Mouse (Mus musculus) liver (tissue): ENCODE results near the gene Dlg5.
A peak's percentile ranks its signal among the peaks of the same experiment; 100 is the strongest.

ENCODE experiments used
- DNase-seq: peaks from one replicate; pipeline ENCODE4 v3.0.0-alpha.2; 2020; ENCODE audit warnings: mixed read lengths

Gene Dlg5

DNA sequence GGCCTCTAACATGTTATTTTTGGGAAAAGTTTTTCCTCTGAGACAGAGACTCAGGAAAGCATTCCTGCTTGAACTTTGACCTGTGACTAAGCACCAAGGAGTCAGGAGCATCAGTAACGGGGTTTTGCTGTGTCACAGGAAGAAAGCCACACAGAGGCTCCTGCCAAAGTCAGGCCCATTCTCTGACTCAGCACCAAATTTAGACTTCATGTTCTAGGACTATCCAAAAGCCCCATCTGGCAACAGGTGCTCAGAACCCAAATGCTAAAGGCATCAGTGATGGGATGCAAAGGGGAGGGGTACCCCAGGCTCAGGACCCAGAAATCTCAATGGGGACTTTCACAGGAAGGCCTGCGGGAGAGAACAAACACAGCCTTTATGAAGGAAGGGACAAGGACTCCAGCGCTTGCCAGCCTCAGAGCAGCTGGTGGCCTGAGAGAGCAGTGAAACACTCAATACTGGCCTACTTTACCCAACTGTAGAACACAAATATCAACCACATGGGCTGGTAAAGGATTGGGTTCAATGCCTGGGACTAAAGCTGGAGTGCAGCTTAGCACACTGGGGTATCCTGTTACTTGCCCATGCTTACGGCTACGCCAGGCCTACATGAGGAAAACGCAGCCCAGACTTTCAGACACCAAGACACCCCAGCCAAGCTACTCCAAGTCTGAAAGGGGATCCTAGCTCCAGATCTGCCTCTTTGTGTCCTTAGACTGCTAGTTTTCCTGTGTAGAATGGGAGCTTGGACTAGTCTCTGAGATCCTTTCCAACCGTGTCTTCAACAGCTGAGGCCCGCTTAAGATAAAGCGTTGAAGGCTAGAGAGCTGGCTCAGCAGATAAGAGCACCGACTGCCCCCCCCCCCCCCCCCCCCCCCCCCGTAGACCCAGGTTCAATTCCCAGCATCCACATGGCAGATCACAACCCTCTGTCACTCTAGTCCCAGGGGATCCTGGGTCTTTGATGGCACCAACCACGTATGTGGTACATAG, 12.8 kb downstream of the Dlg5 start:
- peak; percentile 54 for DNase-seq

DNA sequence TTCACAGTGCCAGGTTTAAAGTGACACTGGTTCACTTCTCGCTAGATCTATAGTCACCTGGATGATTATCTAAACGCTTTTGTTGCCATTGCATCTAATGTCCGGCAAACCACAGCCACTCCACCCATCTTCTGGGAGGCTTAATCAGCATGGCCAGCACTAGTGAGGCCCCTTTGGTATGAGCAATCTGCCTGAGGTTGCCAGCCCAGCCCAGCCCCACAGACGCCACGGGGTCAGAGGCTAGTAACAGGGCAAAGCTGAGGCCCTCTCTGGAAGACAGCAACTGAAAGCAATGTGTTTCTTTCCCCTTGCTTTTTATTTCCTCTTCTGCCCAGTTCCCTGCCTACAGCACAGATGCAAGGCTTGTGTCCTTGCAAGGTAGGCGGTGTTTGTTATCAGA, 17.2 kb downstream of the Dlg5 start:
- no peak for DNase-seq

DNA sequence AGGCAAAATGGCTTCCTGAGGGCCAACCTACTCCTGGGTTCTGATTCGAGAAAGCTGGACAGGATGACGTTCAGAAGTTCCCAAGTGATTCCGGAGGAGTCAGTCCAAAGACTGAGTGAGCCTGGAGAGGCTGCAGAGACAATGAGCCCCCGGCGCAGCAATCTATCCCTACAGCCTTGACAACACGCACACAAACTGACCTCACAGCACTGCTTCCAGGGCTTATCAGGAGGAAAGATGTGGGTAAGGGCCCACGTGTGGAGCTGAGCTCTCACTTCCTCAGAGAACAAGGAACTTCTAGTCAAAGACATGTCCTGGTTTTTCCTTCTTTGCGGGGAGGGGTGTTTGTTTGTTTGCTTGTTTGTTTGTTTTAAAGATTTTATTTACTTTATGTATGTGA, 18.7 kb downstream of the Dlg5 start:
- DNase-seq = no peak

DNA sequence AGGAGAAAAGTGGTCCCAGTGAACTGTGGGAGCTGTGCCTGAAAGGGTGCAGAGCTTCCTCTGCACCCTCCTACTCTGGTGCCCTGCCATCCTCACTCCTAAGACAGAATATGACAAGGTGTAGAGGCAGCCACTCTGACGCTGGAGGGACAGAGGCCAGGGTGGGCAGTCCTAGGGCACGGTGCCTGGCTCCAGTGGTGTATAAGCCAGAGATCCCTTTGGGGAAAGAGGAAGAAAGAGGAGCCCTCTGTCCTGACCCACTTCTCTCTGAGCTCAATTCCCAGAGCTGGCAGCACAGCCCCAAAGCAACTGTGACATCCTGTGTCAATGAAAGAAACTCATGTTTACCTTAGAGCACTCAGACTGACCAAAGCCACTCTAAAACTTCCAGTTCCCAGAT, 19.4 kb downstream of the Dlg5 start:
- no peak for DNase-seq

DNA sequence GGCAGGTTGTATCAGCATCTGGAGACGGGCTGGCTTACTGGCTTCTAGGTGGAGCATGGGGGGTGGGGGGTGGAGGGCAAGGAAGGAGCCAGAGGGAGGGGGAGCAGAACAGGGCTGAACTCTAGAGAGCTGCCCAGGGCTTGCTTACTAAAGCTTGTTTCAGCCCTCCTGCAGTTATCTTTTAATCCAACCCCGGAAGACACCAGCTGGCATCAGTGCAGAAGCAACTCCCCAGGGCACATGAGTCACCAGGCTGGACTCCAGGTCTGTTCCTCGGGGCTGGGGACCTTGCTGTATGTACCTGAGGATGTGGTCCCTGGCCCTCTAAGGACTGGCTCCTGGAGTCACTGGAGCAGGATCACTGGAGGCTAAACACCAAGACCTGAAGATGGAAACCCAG, 23.0 kb downstream of the Dlg5 start:
- DNase-seq = no peak

DNA sequence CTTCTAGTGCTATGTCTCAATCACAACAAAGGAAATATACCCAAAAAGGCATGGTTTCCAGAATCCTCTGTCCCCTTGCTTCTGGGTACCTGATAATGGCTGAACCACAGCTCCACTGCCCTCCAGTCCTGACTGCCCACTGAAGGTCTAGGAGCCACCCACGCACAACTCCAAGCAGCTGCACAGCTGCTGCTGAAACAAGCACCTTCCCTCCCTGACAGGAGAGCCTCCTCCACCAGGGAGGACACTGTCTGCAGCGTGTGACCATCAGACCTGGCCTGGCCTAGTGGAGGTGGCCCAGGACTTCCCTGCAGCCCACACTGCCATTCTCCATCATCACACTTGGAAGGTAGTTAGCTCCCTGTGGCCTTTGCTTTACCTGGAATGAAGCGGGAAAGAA, 23.4 kb downstream of the Dlg5 start:
- no peak for DNase-seq

DNA sequence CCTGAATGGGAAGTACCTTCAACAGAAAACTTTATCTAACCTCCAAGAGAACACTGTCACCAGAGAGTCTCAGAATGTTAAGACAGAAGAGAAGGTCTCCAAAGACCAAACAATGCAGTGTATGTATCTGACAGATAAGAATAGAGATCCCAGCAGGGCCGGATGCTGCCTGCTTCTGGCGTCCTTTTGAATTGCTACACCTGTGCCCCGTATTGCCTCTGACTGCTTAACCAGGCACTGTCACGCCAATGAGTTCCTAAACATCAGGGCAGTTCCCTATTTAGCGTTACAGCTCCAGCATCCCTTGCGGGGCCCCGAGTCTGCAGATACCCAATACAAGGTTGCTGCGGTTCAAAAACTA, 28.4 kb downstream of the Dlg5 start:
- no peak for DNase-seq

DNA sequence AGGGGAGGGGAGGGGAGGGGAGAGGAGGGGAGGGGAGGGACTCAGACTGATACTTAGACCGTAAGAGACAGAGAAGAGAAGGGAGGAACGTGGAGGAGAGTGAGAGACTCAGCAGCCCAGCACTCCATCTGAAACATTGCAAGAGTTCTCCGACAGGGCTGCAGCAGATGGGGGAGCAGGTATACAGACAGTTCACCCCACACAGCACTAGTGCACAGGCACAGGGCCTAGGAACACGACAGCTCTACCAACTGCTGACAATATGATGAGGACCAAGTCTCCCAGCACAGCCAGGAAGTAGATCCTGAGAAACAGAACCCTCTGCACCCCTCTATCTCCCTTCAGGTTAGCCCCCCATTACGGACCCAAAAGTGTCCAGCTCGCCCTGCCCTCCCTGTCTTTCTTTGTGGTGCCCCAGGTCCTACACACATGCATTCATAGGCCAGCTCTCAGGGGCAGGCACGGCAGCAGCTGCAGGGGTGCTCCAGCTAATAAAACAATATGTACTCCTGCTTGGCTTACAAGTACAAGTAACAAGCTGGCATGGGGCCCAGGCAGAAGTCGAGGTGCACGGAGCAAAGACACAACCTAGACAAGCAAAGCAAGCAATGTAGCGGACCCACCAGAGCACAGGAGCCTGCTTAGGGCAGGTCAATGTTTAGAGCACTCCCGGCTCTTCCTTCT, 28.9 kb downstream of the Dlg5 start:
- DNase-seq = no peak

DNA sequence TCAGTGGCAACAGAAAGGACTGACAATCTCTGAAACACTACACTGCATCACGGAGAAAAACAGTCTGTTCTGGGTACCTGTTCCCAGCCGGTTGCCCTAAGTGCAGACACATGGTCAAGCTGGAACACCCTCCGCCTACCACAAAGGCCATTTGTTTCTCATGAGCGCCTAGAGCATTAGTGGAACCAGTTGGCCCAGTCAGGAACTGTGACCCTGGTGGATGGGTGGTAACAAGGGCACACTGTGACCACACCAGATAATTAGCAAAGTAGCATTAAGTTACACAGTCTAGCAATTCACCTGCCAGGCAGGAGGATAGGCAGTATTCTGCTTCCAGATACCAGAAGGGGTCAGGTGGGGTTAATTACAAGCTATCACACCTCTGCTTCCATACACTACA, 29.7 kb downstream of the Dlg5 start:
- DNase-seq = no peak

DNA sequence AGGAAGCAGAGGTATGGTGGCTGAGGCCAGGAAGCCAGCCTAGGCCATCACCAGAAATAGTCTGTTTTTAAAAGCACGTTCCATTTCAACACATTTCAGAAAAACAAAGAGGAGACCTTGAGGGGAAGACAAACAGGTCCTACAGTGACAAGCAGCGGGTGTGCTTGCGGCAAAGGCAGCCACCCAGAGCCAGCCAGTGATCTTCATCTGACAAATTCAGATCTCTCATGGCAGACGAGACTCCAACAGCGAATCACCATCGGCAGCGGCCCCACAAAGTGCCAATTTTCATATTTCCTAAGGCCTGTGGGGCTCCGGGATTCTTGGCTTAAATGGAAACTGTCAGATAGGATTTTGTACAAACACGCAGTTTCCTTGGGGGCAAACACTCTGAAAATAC, 31.3 kb downstream of the Dlg5 start:
- DNase-seq = no peak

DNA sequence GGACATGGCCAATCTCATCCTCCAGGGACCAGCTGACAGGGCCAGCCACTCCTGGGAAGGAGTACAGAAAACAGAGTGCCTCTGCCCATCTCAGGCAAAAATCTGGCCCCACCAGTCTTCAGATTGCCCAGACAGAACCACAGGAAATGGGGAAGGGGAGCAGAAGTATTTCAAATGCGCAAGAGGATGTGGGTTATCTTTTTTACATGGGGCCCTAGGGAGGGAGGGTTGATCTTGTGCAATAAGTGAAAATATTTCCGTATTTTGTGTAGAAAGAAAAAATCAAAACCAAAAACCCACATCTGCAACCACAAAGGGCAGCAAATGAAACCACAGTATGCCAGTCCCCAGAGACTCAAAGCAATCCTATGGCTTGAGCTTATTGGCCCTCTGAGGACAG, 32.4 kb downstream of the Dlg5 start:
- no peak for DNase-seq

DNA sequence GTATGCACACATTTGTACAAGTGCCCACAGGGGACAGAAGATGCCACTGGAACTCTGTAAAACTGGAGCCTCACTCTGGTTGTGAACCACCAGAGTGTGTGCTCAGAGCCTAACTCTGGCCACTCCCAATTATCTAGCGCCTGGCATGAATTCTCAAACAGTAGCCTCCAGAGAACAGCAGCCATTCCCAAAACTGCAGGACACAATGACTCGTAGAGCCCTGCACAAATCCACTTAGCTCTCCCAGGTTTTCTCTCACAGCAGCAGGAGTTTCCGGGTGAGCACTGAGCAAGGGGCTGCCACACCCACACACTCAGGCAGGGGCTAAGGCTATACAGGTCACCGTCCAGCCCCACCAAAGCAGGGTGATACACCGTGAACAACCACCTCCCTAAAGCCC, 32.9 kb downstream of the Dlg5 start:
- no peak for DNase-seq

DNA sequence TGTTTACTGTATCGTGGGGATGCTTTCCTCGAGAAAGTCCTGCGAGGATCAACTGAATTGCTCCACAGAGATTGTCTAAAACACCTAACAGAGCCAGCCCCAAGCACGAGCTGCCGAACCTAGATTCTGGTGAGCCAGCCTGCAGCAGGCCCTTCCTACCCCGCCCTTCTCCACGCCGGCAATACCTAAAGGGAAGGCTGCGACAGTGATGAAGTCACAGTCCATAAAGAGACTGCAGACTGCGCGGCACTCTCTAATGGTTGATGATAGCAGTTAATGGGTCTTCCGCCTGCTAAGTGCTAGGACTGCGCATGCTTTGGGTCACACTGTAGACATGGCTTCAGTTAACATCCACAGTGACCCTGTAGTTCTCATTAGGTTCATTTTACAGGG, 38.4 kb downstream of the Dlg5 start:
- no peak for DNase-seq

DNA sequence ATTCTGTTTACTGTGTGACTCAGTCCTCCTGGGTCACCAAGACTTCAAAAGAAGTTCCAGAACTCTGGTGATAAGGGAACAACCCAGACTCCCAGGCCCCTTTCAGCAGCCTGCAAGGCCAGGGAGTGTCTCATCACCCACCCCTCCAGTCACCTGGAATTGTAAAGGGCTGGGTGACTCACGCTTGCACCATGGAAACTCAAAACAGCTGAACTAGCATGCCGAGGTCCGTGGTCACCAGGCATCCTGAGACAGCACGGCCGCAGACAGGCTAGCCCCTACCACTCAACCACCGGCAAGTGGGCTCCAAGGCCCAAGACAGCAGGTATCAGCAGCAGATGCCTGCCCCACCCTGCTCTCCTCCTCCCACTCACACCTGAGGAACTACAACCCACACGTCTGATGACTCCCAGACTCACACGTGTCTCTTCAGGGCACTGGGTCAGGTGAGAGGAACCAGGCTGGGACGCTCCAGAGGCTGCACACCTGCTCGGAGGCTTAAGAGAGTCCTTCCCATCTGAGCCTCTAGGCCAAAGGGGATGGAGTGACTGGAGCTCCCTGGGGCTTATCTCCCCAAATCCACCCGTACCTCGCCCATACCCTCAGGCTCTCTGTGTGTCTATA, 38.9 kb downstream of the Dlg5 start:
- DNase-seq = no peak

DNA sequence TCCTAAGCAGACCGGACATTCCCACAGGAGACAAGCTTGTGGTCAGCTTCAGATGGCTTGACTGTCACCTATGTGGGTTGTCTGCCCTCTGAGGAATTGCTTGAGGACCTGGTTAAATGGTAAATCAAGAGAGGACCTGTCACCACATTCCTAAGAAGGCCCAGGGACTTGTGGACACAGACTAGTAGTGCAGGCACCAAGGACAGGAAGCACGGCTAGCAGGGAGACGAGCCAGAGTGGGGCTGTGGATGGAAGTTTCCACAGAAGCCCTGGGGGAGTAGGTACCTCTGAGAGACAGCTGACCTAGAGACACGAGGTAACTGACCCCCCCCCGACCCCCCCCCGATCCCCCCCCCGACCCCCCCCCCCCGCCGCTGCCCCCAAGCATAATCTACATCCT, 39.4 kb downstream of the Dlg5 start:
- DNase-seq = no peak

DNA sequence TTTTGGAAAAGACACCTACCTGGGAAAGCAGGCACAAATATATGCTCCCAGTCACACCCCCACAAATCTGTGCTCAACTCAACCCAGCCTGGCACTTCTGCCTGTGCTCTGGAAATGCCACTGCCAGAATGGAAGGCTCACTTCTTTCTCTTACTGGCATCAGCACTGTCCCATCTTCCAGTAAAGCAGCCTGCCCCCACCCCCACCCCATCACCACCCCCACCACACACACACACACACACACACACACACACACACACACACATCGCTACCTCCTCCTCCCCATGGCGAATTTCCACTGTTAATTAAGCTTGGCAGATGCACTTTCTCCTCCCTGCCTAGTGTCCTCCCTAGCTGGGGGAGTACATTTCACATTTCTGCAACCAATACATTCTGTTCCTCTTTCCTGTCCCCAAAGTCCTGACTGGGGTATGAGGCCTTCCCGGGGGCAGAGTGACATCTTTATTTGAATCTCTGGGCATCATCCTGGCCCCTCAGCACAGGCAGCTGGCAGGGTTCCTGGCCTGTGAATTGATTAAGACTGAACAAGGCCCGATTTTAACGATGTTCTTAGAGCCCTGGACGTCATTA, 40.3 kb downstream of the Dlg5 start:
- DNase-seq = no peak

DNA sequence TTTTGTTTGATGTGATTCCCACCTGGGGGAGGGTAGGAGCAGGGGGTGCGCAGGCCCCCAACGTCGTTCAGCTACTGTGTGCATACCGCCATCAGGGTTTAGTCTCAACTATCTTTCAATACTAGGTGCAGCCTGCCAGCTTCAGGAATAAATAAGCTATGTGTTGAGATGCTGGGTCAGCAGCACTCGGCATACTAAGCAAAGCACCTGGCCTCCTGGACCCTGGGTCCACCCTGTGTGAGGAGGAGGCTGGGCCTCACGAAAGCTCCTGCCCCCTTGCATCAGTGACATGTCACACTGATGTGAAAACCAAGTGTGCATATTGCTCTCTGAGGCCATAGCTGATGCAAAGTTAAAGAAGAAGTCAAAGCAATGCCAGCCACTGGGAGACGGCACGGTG, 42.5 kb downstream of the Dlg5 start:
- DNase-seq = no peak

DNA sequence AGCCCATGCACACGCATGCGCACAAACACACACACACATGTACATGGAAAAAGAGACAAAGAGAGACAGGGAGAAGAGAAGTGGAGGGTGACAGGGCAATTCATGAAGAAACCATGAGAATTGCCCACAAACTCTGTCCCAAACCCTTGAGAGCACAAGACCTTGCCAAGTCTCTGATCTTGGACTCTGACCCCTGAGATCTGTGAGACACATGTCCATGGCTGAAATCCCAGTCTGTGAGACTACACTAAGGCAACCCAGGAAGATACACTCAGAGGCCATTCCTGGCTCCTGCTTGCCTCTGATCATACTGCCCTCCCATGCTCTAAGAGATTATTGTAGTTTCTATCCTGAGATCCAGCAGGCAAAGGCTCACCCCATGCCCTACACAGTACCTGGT, 44.9 kb downstream of the Dlg5 start:
- DNase-seq = no peak

DNA sequence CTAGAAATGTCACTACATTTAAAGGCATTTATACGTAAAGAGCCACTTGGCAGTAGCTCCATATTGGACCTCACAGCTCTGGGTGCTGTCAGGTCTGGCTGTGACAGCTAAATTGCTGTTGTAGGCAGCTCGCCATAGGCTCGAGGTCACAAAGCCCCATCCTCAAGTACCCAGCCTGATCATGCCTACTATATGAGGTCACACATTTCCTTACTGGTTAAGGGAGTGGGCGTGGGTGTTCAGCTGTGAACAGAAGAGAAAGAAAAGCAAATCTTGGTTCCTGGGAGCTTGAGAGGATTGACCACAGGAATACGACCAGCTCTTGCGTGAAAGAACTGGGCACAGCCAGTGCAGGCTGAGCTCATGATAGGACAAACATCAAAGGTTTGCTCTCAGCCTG, 46.0 kb downstream of the Dlg5 start:
- no peak for DNase-seq

DNA sequence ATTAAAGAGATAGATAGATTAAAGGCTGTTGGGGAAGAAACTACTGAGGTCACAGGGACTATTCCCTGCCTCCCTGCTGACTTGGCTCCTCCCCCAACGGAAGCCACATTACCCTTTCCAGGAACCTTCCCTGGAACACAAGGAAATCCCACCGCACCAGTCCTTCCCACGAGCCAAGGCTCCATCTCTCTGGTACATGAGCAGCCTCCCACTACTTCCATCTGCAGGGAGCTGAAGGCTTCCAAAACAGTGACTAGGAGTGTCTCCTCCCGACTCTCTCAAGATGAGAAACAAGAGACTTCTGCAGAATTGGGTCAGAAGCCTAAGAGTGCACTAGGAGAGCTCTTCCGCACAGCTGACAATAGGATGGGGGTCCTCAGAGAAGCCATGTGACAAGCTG, 47.9 kb downstream of the Dlg5 start:
- no peak for DNase-seq

DNA sequence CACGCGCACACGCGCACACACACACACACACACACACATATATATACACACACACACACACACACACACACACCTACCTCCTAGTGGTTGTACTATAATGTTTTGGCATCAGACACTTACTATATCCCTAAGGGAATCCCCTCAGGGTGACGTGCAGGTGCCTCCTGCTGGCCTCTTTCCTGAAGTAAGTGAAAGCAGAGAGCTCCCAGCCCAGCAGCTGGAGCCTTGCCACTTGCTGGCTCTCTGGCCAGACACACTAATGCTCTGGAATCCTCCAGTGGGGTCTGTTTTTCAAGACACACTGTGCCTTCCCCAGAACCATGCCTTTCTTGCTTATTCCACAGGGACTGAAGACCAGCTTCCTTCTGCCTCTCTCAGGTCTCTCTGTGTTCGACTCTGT, 48.8 kb downstream of the Dlg5 start:
- DNase-seq = no peak

DNA sequence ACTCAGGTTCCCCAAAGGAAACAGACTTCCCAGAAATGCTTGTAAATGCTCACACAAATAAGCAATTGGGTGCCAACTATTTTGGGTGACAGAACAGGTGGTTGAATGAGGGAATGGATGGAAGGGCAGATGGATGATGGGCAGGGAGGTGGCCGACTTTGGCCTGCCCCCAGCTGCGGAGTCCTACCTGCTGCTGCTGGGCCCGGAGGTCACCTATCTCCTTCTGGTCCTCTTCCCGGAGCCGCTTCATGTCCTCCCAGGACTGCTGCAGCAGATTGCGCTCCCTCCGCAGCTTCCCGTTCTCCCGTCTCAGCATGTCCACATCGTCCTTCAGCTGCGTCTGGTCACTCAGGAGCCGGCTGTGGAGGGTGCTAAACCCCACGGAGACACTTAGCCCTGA, 55.6 kb downstream of the Dlg5 start:
- no peak for DNase-seq

DNA sequence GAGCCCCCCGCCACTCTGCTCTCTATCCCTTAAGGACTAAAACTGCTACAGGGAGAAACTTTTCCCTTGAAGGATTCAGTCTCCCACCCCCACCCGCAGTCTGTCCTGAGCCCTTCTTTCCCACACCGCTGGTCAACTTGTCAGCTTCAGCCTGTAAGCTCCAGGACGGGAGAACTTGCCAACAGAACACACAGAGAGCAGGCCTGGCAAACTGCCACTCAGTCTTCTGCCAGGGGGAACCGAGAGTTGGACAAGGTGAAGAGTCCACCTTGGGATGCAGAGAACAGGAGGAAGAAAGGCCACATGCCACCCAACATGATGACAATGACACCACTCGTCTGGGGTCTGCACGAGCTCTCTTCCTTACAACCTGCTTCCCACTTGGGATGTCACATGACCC, 56.1 kb downstream of the Dlg5 start:
- DNase-seq = no peak

DNA sequence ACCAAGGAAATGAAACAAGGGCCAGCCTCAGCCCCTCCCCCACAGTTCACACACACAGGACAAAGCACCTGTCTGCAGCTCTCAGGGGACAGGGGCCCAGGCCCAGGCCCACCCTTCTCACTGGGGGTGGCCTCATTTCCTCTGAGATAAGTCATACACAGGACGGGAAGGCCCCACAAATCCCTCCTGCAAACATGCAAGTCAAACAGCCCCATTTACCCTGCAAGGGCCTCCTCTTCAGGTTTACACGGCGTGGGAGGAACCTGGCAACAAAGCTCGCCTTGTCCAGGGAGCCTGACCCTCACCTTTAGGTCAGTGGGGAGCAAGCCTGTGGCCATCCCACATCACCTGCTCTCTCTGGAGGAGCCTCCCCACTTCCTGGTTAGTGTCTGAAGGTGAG, 60.2 kb downstream of the Dlg5 start:
- no peak for DNase-seq
